Mouse (Mus musculus): Measurements from ENCODE around the gene Rrp1b. TPM values are rescaled to one million over a fixed set of nuclear protein-coding genes. Genes with fewer than 3 reads are reported as not detected.

Rrp1b gene
- total and polyA plus RNA-seq, 3 experiments: 60.9 to 149 (median 76.7) TPM

DNA sequence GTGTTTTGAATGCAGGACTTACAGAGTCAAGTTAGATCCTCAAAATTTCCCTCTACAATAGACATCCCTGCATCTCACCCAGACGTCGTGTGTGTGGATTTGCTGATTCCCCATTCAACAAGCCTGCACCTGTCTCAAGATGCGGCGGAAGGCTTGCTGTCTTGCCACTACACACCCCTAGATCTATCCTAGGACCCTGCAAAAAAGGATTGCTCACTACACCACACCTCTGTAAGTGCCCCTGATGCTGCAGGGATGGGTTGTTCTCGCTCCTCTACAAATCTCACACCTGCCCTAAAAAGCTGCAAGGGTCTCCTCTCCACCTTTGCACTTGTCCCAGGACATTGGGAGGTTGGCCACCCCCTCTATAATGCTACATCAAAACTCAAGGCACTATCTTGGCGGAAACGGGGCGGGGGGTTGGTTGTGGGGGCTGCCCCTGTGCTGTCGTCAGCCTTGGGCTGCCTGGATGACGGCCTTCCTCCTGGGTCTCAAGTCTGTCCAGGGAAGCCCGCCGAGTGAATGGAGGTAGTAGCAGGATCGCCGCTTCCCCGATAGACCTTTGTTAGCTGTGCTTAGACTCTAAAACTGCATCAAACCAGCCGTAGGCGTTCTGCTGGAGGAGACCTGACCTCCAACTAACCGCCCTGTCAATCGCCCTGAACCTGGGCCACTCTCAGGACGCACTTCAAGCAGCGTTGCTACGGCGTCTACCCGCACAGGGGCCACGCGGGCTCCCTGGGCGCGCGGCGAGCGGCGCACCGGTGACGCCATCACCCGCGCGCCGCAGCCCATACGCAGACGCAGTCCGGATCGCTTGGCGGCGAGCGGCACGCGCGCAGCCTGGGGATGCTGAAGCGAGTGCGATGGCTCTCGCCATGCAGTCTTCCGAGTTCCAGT is at the start of gene Rrp1b, which contains the start of gene Hsf2bp (continued):
- peak; percentile 46; the same call in 1 of the 2 replicates for TF ChIP-seq ELF1 (IDR thresholded peaks at IDR 0.05; ENCODE audit: low read depth, low read length)

DNA sequence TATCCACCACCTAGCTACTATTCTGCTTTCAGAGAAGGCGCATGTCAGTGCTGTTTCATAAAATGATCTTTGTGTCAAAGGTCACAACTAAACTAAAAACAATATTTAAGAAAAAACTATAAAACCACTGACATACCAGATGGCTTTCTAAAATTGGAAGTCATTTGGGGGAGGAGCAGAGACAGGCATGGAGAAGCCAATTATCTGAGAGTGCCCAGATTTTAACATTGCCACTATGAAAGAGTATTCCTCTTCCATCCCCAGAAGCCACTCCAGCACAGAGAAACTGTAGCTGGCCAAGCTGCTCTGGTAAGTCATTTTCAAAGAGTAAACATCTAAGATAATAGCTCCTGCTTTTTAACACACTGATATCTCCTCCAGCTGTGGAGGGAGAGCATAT is 49.0 kb upstream of the Rrp1b start:
- no peak overlapping the region for H3K27ac ChIP-seq (ENCODE audit: insufficient read depth, low read depth)
- no peaks in the 10 kb centered on the region; a peak in 1 of 4 replicates for H3K4me1 ChIP-seq (ENCODE audit: control insufficient read depth in 1 of 2, insufficient read depth in 2 of 2)
- dilution Hi-C loops (cut with MboI; ENCODE audit: extremely low pct_ligation_motif_present, extremely low pct_unique_long_range_greater_than_20kb, low sequenced_read_pairs) (no loop called here), in situ Hi-C loops (cut with MboI; ENCODE audit: low pct_ligation_motif_present, low pct_unique_long_range_greater_than_20kb, low sequenced_read_pairs) (no loop called here)
- no peaks in the 10 kb centered on the region for H3K9me3 ChIP-seq (replicated peaks; ENCODE audit: low read length)
- no peaks in the 10 kb centered on the region for H3K36me3 ChIP-seq (replicated peaks in 1 of 2; ENCODE audit: control insufficient read depth in 1 of 2, insufficient read depth in 1 of 2, low read length in 1 of 2)
- TF ChIP-seq MAFK (IDR thresholded peaks at IDR 0.05; ENCODE audit: insufficient replicate concordance, low read length): no peak
- TF ChIP-seq USF1 (IDR thresholded peaks at IDR 0.05; ENCODE audit: low read depth, low read length): no peak
- no peak for TF ChIP-seq UBTF (IDR thresholded peaks at IDR 0.05; ENCODE audit: low read depth, low read length)
- no peak for TF ChIP-seq RCOR1 (conservative IDR thresholded peaks at IDR 0.05; ENCODE audit: low read depth, low read length)
- no peak for TF ChIP-seq CTCF (conservative IDR thresholded peaks at IDR 0.05 in 1 of 2, IDR thresholded peaks at IDR 0.05 in 1 of 2; ENCODE audit: low read depth in 2 of 2, low read length in 2 of 2)
- no peak for TF ChIP-seq E2F4 (IDR thresholded peaks at IDR 0.05; ENCODE audit: insufficient replicate concordance, low read depth, low read length)
- no peak for TF ChIP-seq EP300 (IDR thresholded peaks at IDR 0.05; ENCODE audit: low read length)
- no peak for TF ChIP-seq ELF1 (IDR thresholded peaks at IDR 0.05; ENCODE audit: low read depth, low read length)
- no peak for TF ChIP-seq NRF1 (IDR thresholded peaks at IDR 0.05; ENCODE audit: low read depth, low read length)
- TF ChIP-seq TCF12 (IDR thresholded peaks at IDR 0.05; ENCODE audit: low read depth, low read length): no peak
- TF ChIP-seq JUN (IDR thresholded peaks at IDR 0.05; ENCODE audit: insufficient read depth, low read depth, low read length): no peak
- TF ChIP-seq SIN3A (IDR thresholded peaks at IDR 0.05; ENCODE audit: low read length): no peak
- TF ChIP-seq MAZ (IDR thresholded peaks at IDR 0.05; ENCODE audit: low read depth, low read length): no peak
- no peak for TF ChIP-seq CHD1 (IDR thresholded peaks at IDR 0.05; ENCODE audit: low read depth, low read length)
- TF ChIP-seq POLR2AphosphoS2 (IDR thresholded peaks at IDR 0.05; ENCODE audit: low read depth, low read length): no peak
- no peak for TF ChIP-seq MEF2A (IDR thresholded peaks at IDR 0.05; ENCODE audit: borderline replicate concordance, low read depth, low read length)
- H3K27me3 ChIP-seq (replicated peaks): no peaks in the 10 kb centered on the region
- no peak overlapping the region for H3K4me3 ChIP-seq (replicated peaks in 1 of 3; ENCODE audit: low read depth in 2 of 3, low read length in 2 of 3, poor library complexity in 1 of 3)
- no peak overlapping the region for H3K4me2 ChIP-seq (ENCODE audit: insufficient read depth, low read depth, poor library complexity, severe bottlenecking)
- no peak overlapping the region for H3K9ac ChIP-seq (ENCODE audit: insufficient read depth, low read depth)
- DNase-seq (ENCODE audit: extremely low read depth): no peak
- no peaks in the 10 kb centered on the region for H3K79me2 ChIP-seq (replicated peaks; ENCODE audit: control insufficient read depth, extremely low read depth, insufficient read depth, poor library complexity, severe bottlenecking)

DNA sequence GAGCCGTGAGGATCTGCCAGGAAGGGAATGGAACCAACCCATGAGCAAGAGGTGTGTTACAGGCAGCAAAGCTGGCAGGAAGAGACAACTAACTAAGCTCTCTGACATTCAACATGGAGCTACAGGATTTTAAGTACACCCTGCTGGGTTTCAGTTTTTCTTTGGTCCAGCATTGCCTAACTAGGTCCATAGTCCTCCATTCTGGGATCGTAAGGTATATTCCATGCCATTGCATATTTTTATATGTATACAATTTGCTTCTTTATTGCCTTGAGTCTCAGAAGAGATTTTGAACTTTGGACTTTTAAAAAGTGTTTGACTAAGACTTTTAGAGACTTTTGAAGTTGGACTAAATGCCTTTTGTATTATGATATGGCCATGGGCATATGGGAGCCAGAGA is 46.9 kb upstream of the Rrp1b start:
- TF ChIP-seq MAX (IDR thresholded peaks at IDR 0.05; ENCODE audit: low read length) (no peak), POLR2A (IDR thresholded peaks at IDR 0.05; ENCODE audit: low read depth, low read length) (no peak), RAD21 (IDR thresholded peaks at IDR 0.05; ENCODE audit: low read depth, low read length) (no peak), HCFC1 (IDR thresholded peaks at IDR 0.05; ENCODE audit: low read depth, low read length) (no peak), JUN (IDR thresholded peaks at IDR 0.05; ENCODE audit: insufficient read depth, low read depth, low read length) (no peak), NELFE (IDR thresholded peaks at IDR 0.05; ENCODE audit: low read depth, low read length) (no peak)
- no peak for DNase-seq (ENCODE audit: extremely low read depth)
- in situ Hi-C loops (cut with MboI; ENCODE audit: low pct_ligation_motif_present, low pct_unique_long_range_greater_than_20kb, low sequenced_read_pairs) (no loop called here), dilution Hi-C loops (cut with MboI; ENCODE audit: extremely low pct_ligation_motif_present, extremely low pct_unique_long_range_greater_than_20kb, low sequenced_read_pairs) (no loop called here)
- H3K9ac ChIP-seq (ENCODE audit: insufficient read depth, low read depth): no peak overlapping the region
- no peak overlapping the region for H3K4me3 ChIP-seq (replicated peaks in 1 of 3; ENCODE audit: low read depth in 2 of 3, low read length in 2 of 3, poor library complexity in 1 of 3)
- no peaks in the 10 kb centered on the region for H3K36me3 ChIP-seq (replicated peaks in 1 of 2; ENCODE audit: control insufficient read depth in 1 of 2, insufficient read depth in 1 of 2, low read length in 1 of 2)
- H3K27me3 ChIP-seq (replicated peaks): no peaks in the 10 kb centered on the region
- no peak overlapping the region for H3K4me2 ChIP-seq (ENCODE audit: insufficient read depth, low read depth, poor library complexity, severe bottlenecking)
- H3K4me1 ChIP-seq (ENCODE audit: control insufficient read depth in 1 of 2, insufficient read depth in 2 of 2): peaks cover 0 to 9% of the 10 kb centered on the region in 2 experiments; a peak in 3 of 4 replicates
- H3K79me2 ChIP-seq (replicated peaks; ENCODE audit: control insufficient read depth, extremely low read depth, insufficient read depth, poor library complexity, severe bottlenecking): no peaks in the 10 kb centered on the region
- H3K9me3 ChIP-seq (replicated peaks; ENCODE audit: low read length): no peaks in the 10 kb centered on the region
- no peak overlapping the region for H3K27ac ChIP-seq (ENCODE audit: insufficient read depth, low read depth)
